Mouse (Mus musculus): ENCODE measurements around the gene Olfr352.

- no peak for TF ChIP-seq CTCF (IDR thresholded peaks at IDR 0.05; ENCODE audit: borderline replicate concordance, extremely low read depth, insufficient read depth, insufficient read length)
- no peak for TF ChIP-seq POLR2A (IDR thresholded peaks at IDR 0.05; ENCODE audit: borderline replicate concordance, extremely low read depth, insufficient read depth, insufficient read length, poor library complexity, severe bottlenecking)
Measured at GRCm38 (mm10) chr2:36862560-36862959, 5.7 kb upstream of the Olfr352 start, which contains the start of gene Olfr351.

Measured in brain, embryonic 14.5 days (tissue).